Mouse (Mus musculus) frontal cortex, postnatal 25 days (tissue): ENCODE measurements around the gene Sez6.

Experiments
- DNase-seq, 2 experiments: peaks; one replicate each; pipeline ENCODE4 v3.0.0; 2022; ENCODE audit warnings: low spot score in 2 of 2

Gene Sez6

GRCm38 (mm10) chr11:77930751-77931540, at the start of gene Sez6:
Gene Sez6 (plus strand): TSS chr11:77930800.
- peak; percentile 67 to 73 for DNase-seq

GRCm38 (mm10) chr11:77884524-77885245, 45.9 kb upstream of the Sez6 start:
- no peak for DNase-seq

GRCm38 (mm10) chr11:77885246-77885575, 45.4 kb upstream of the Sez6 start:
- no peak for DNase-seq

DNA sequence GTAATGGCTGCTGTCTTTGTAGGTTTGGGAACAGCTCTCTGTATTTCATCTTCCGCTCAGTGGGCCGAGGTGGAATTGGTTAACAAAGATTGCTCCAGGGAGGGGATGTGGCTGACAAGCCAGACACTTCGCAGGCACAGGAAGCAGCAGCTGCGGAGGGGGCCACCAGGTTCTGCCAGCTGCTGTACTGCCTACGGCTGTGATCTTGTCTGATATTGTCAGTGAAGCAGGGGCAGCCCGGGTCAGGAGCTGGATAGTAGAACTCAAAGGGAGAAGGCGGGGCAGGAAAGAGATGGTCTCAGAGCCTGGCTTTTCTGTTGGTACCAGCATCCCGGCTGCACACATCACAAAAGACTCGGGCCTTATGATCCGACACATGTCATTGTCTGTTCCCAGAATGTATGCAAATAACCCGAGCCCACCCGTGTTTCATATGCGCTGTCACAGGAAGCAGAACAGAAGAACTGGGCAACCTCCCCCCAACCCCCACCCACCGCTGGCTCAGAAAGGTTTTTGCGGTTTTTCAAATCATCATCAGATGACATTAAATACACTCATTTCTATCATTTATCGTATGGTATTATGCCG, 43.1 kb upstream of the Sez6 start:
- DNase-seq: peak in 1 of 2 experiments; percentile 38

DNA sequence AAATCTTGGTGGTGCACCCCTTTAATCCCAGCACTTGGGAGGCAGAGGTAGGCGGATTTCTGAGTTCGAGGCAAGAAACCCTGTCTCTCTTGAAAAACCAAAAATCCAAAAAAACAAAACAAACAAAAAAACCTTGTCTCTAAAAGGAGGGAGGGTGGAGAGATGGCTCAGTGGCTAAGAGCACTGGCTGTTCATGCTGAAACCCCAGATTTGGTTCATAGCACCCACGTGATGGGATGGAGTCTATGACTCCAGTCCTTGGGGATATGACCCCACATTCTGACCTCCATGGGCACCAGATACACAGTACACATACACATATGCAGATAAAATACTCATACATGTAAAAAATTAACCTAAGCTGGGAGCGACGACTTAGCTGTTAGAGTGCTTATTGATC, 41.8 kb upstream of the Sez6 start:
- no peak for DNase-seq

- DNase-seq: no peak
Measured at GRCm38 (mm10) chr11:77889484-77889883, 41.1 kb upstream of the Sez6 start.

DNA sequence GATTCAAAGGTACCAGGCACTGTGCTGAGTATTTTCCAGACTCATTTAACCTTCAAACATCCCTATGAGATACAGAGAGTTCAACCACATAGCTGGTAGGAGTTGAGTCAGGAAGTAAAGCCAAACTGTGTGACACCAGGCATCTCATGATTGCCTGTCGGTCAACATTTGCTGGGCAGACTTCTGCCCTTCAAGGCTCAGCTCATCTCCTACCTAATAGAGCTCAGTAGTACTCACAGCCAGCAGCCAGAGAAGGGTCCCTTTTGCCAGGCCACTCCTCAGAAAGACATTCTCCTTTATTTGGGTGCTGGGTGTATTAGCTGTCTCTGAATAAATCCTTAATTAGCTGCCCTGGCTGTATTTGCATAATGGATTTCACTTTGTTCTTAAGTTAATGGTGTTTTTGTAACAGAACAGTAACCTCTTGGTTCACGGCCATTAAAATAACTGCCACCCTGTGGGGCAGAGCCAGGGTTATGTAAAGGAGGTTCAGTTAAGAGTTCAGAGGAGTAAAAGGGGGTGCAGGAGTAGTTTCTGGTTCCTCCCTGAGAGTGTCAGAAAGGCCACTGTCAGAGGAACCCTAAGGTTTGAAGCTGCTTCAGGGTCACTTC, 39.8 kb upstream of the Sez6 start:
- DNase-seq: no peak

GRCm38 (mm10) chr11:77892883-77893282, 37.7 kb upstream of the Sez6 start:
- DNase-seq: no peak

DNA sequence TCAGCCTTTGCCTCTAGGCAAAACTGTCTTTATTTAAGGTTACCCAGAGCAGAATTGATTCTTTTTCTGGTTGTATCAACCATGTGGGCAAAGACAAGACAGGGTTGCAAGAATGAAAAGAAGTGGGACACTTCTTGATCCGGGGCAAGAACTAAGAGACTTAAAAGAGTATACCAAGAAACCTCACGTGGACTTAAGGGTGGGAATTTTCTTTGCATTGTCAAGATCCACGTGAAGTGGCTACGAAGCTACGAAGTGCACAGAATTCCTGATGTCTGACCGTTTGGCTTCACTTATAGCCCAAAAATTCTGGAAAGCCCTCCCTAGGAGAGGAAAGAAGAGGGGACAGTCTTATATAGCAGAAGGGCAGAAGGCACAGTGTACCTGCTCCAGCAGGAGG, 37.3 kb upstream of the Sez6 start:
- DNase-seq: no peak

- DNase-seq: peak; percentile 44 to 72
Measured at GRCm38 (mm10) chr11:77893787-77894718, 36.5 kb upstream of the Sez6 start, which contains the start of gene Pipox. Gene Pipox (minus strand): TSS chr11:77894096.

GRCm38 (mm10) chr11:77894967-77895366, 35.6 kb upstream of the Sez6 start:
- DNase-seq: no peak

DNA sequence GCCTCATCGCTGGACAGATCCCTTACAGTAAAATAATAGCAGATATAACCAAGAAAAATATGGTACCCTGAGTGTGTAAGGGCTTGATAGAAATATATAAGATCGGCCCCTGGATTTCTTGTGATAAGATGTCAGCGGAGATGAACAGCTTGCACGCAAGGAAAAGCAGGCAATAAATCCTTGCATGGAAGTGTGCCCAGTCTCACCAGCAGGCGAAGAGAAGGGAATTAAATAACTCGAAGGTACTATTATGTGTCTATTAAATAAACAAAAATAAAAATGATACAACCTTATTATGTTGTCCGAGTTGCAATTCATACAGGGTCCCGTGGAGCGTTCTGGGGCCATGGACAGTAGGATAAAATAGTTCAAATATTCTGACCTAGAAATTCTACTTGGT, 34.6 kb upstream of the Sez6 start:
- DNase-seq: no peak

DNA sequence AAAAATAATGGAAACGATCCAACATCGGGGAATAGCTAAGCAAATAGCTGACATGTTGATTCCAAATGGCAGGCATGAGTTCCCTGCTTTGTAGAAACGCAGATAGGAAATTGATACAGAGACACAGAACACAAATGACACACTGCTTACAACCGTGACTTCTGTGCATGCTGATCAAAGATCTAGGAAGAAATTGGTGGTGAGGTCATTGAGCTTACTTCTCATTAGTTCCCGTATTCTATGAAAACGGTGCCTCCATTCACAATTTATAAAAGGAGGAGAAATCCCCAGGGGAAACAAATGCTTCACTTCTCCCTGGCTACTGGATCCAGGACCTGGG, 34.1 kb upstream of the Sez6 start:
- no peak for DNase-seq

- no peak for DNase-seq
Measured at GRCm38 (mm10) chr11:77896820-77897805, 33.5 kb upstream of the Sez6 start.

- DNase-seq: no peak
Measured at GRCm38 (mm10) chr11:77900187-77900586, 30.4 kb upstream of the Sez6 start.

DNA sequence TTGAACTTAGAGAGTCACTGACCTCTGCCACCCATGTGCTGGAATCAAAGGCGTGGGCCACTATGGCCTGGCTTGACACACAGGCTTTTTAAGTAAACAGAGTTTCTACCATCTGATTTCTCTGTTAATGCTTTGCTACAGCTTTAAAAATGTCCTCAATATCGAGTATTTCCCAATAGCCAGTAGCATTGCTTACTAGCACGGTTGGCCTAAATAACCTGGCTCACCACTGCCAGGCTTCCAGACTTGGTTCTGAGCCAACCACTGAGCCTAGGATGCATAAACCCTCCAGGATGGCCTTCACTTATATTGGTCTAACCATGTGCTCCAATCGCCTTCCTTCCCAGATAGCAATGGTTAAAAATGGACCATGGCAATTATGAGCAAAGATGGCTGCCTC, 29.9 kb upstream of the Sez6 start:
- DNase-seq: no peak

DNA sequence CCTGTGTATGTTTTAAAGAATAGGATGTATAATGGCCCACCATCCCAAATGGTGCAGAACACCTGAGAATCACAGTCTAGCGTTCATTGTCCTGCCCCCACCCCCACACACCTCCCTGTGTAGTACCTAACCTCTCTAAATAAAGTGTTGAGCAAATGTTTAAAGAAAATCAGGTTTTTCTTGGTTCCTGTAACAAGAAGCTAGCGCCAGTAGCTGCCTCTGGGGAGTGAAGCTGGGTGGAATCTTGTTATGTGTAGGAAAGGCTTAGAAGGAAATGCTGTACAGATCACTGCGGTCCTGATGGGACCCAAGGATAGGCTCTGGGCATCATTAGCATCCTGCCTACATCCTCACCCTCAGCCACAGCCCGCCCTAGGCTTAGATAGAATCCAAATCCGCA, 29.2 kb upstream of the Sez6 start:
- DNase-seq: no peak

- no peak for DNase-seq
Measured at GRCm38 (mm10) chr11:77901775-77902355, 28.7 kb upstream of the Sez6 start.

DNA sequence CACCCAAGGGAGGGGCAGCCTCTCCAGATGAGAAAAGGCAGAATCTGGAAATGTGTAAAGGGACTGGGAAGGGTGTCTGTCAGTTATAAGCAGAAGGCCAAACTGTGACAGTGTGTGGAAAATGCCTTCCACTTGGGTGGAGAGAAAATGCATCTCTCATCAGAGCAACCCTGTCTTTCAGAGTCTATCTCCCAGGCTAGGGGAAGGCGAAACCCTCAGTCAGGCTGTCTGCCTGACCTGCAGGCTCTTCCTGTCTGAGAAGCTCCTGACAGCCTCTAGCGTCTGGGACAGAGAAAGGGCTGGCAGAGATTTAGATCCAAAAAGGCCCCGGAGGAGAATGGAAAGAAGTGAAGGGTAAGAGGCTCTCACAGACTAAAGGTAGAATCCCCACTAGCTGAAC, 26.8 kb upstream of the Sez6 start:
- DNase-seq: no peak

GRCm38 (mm10) chr11:77904707-77905106, 25.9 kb upstream of the Sez6 start:
- no peak for DNase-seq
